Mouse (Mus musculus): ENCODE measurements around the gene Gm6217.

GRCm38 (mm10) chr1:82974342-82974741, 43.1 kb upstream of the Gm6217 start:
- TF ChIP-seq CTCF (IDR thresholded peaks at IDR 0.05; ENCODE audit: insufficient read depth, low read length) (no peak), POLR2A (IDR thresholded peaks at IDR 0.05; ENCODE audit: borderline replicate concordance, extremely low read depth, low read depth, low read length) (no peak)

Data from lung, adult 2 months (tissue).